Mouse (Mus musculus): ENCODE results near the gene Itga6. TPM values are rescaled to one million over a fixed set of nuclear protein-coding genes. Genes with fewer than 3 reads are reported as not detected.
A peak's percentile ranks its signal among the peaks of the same experiment; 100 is the strongest.

The Itga6 gene
- polyA plus RNA-seq, 1 experiment from 2014 or later: 31.1 TPM

DNA sequence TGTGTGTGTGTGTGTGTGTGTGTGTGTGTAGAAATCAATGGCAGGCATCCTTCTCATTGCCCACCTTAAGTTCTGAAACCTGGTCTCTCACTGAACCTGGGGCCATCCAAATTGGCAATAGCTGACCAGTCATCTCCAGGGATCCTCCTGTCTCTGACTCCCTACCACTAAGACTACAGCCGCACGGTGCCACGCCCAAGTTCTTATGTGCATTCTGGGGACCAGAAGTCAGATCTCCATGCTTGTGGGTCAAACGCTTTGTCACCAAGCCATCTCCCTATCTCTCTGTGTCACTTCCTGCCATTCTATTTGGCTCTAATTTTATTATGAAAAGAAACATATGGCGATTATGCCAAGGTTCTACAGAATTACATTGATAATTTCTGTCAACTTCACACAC lies 28.3 kb downstream of the Itga6 start:
- Histone ChIP-seq H3K36me3 (ENCODE audit: poor library complexity, severe bottlenecking) (no peaks in the 10 kb centered on the region), H3K9ac (no peak overlapping the region), H3K27ac (no peak overlapping the region), H3K4me1 (peaks cover 19% of the 10 kb centered on the region), H3K4me3 (no peak overlapping the region), H3K9me3 (replicated peaks) (no peaks in the 10 kb centered on the region), H3K4me2 (no peak overlapping the region), H3K27me3 (no peaks in the 10 kb centered on the region)
- WGBS: 93% methylated on average over 5 of the region's 5 CpGs
- ATAC-seq: no peak

DNA sequence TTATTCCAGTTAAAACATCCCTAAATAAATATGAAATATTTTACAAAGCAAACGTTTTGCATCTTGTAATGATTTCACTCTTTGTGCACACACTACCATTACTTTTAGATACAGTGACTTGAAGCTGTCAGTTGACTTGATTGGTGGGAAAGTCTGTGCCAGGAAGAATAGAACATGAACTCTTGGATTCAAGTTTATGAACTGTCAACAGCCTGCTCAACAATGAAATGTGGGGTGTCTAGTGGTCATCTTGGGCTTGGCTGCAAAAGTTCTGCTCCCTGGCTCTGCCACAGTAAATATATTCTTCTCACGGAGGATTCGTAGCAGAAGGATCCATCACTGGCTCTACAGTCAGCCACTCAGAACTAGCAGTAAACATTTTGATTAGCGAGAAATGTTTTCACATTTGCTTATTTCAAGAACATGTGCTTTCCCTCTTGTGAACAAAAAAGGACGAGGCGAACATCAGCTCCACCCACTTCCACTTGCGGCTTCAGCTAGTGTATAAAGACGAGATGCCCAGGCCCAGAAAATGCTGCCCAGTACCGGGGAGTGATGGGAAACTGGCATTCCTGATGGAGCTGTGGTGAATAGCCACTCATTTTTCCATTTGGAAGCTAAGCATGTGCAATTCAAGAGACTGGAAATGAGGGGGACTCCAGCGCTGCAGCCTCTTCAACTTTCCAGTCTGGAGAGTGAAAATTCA lies 29.0 kb downstream of the Itga6 start:
- WGBS: 54% methylated on average over 10 of the region's 10 CpGs
- H3K27me3 ChIP-seq: no peaks in the 10 kb centered on the region
- H3K27ac ChIP-seq: peak overlapping the region; percentile 35; the same call in 1 of the 2 replicates
- H3K4me3 ChIP-seq: no peak overlapping the region
- H3K36me3 ChIP-seq (ENCODE audit: poor library complexity, severe bottlenecking): no peaks in the 10 kb centered on the region
- no peaks in the 10 kb centered on the region for H3K9me3 ChIP-seq (replicated peaks)
- H3K4me2 ChIP-seq: peak overlapping the region; percentile 45; the same call in 1 of the 2 replicates
- H3K4me1 ChIP-seq: peaks cover 19% of the 10 kb centered on the region
- ATAC-seq: no peak
- H3K9ac ChIP-seq: no peak overlapping the region

DNA sequence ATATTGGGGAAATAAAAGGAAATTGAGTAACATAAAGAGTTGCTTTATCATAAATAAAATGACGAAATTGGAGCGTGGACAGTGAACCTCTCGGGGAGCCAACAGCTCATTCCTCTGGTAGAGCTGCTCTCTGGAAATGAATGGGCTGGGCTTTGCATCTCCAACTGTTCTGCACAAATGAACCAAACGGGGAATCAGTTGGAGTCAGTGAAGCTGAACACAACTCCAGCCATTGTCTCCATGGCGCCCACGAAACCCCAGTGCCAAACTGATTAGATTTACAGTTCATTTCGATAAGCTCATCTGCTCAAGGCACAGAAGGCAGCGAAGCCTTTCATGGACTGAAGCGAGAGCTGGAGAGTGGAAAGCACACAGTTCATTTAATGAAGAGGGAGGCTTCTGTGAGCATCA lies 29.8 kb downstream of the Itga6 start:
- peak overlapping the region; percentile 12; the same call in 1 of the 2 replicates for H3K4me3 ChIP-seq
- 12% methylated on average over 9 of the region's 9 CpGs for WGBS
- peaks cover 19% of the 10 kb centered on the region for H3K4me1 ChIP-seq
- H3K4me2 ChIP-seq: peak overlapping the region; percentile 45
- H3K9me3 ChIP-seq (replicated peaks): no peaks in the 10 kb centered on the region
- H3K9ac ChIP-seq: peak overlapping the region; percentile 12; the same call in 1 of the 2 replicates
- peak overlapping the region; percentile 25; the same call in 1 of the 2 replicates for H3K27ac ChIP-seq
- H3K36me3 ChIP-seq (ENCODE audit: poor library complexity, severe bottlenecking): no peaks in the 10 kb centered on the region
- ATAC-seq: no peak
- H3K27me3 ChIP-seq: no peaks in the 10 kb centered on the region

DNA sequence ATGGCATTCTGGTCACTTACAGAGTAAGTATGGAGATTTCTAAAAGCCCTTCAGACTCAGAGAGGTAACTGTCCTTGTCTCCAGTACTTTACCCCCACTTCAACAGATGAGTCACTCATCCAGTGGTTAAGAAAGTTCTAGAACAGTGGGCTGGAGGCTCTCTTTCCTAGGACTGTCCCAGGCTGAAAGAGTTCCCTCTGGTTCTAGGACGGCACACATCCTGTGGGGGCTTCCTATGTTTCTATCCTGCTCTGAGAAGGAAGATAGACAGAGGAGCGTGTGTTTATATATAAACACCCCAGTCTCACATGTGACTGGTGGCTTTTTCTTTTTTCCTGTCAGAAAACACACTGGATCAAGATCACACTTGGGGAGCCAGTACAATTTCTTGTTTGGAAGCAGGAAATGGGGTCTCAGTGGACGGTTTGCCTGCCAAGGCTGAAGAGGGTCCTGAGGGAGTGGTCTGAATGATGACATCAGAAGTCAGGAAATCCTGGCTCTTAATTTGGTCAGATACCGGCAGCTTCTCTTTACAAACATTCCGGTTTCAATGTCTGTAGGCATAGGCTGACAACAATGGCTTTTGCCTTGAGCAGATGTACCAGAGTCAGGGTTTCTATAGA lies 34.0 kb downstream of the Itga6 start:
- H3K4me1 ChIP-seq: peaks cover 17% of the 10 kb centered on the region
- H3K4me2 ChIP-seq: no peak overlapping the region
- no peaks in the 10 kb centered on the region for H3K36me3 ChIP-seq (ENCODE audit: poor library complexity, severe bottlenecking)
- H3K27ac ChIP-seq: no peak overlapping the region
- no peak for ATAC-seq
- H3K27me3 ChIP-seq: no peaks in the 10 kb centered on the region
- H3K9ac ChIP-seq: no peak overlapping the region
- no peak overlapping the region for H3K4me3 ChIP-seq
- no peaks in the 10 kb centered on the region for H3K9me3 ChIP-seq (replicated peaks)
- 72% methylated on average over 5 of the region's 5 CpGs for WGBS

DNA sequence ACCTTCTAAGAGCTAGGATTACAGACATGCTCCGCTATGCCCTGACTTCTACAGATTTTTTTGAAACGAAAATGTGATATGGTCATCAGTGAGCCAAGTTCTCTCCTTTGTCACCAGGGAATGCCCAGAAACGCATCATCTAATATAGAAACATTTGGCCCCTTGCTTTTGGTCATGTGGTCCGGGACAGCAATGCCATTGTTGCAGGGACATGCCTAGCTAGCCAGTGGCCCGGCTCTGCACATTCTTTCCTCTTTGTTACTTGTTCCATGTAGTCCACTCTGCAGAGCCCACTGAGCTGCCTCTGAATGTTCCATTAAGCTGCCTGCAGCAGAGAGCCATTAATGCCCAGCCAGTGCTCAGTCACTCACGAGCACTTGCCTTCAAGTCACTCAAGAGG lies 34.6 kb downstream of the Itga6 start:
- no peak overlapping the region for H3K4me2 ChIP-seq
- no peaks in the 10 kb centered on the region for H3K9me3 ChIP-seq (replicated peaks)
- no peak overlapping the region for H3K27ac ChIP-seq
- no peak overlapping the region for H3K4me3 ChIP-seq
- no peaks in the 10 kb centered on the region for H3K36me3 ChIP-seq (ENCODE audit: poor library complexity, severe bottlenecking)
- H3K9ac ChIP-seq: no peak overlapping the region
- no peak for ATAC-seq
- H3K4me1 ChIP-seq: peaks cover 10% of the 10 kb centered on the region
- WGBS: 54% methylated on average over 6 of the region's 6 CpGs
- no peaks in the 10 kb centered on the region for H3K27me3 ChIP-seq

DNA sequence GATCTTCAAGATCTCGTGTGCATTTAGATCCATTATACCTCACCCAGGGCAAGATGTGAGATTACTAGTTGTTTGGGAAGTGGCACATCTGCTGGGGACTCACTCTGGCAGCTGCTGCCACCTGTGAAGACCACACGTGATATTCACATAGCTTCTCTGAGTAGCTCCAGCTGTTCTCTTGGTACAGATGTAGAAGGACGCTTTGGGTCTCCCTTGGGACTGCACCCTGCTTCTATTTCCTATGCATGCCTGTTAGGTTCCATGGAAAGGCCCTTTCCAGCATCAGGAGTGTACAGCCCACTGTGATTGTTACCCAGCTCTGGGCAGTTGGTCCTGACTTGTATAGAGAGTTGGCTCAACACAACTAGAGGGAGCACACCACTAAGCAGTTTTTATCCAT lies 39.8 kb downstream of the Itga6 start:
- 77% methylated on average over 3 of the region's 3 CpGs for WGBS
- no peak overlapping the region for H3K4me2 ChIP-seq
- peaks cover 3% of the 10 kb centered on the region; the same call in 1 of the 2 replicates for H3K27me3 ChIP-seq
- H3K9ac ChIP-seq: no peak overlapping the region
- no peak overlapping the region for H3K4me3 ChIP-seq
- no peaks in the 10 kb centered on the region for H3K36me3 ChIP-seq (ENCODE audit: poor library complexity, severe bottlenecking)
- no peak overlapping the region for H3K27ac ChIP-seq
- H3K9me3 ChIP-seq (replicated peaks): no peaks in the 10 kb centered on the region
- H3K4me1 ChIP-seq: peaks cover 23% of the 10 kb centered on the region
- ATAC-seq: no peak

DNA sequence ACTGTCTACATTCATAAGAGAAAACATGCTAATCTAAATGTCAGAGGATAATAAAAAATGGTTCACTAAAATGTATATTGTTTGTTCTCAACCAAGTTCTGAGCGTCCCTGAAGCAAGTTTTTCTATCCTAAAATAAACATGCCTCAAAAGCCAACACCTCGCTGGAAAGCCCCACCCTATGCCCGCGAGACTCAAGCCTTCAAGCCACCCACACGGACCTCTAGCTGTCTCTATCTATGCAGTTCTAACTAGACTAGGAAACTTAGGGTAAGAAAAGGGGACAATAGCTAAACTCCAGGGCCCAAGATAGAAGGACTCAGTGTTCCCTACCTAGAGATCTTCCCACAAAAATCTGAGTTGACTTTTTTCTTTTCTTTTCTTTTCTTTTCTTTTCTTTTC lies 40.6 kb downstream of the Itga6 start:
- Histone ChIP-seq H3K27ac (no peak overlapping the region), H3K36me3 (ENCODE audit: poor library complexity, severe bottlenecking) (no peaks in the 10 kb centered on the region), H3K4me2 (no peak overlapping the region), H3K4me1 (peaks cover 23% of the 10 kb centered on the region), H3K4me3 (no peak overlapping the region), H3K27me3 (peaks cover 3% of the 10 kb centered on the region; the same call in 1 of the 2 replicates), H3K9ac (no peak overlapping the region), H3K9me3 (replicated peaks) (no peaks in the 10 kb centered on the region)
- no peak for ATAC-seq
- 47% methylated on average over 5 of the region's 5 CpGs for WGBS

DNA sequence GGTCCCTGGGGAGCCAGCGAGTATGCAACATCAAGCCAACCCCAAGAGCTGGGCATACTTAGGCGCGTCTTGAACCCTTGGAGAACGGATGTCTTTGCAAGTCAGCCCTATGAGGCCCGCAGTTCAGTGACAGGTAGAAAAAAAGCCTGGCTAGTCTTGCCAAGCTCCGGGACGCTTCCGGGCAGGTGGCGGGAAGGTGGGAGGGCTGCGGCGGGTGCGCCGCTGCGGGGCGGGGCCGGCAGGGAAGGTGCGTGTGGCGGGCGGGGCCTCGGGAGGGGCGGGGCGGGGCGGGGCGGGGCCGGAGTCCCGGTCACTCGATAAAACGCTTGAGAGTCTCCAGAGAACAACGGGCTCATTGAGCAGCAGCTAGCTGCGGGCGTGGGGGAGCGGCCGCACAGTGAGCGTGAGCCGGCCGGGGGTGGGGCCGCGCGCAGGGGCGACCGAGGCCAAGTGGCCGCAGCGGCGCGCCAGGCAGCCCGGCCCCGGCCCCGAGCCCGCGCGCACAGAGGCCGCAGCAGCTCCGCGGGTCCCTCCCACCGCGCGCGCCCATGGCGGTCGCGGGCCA lies 41.3 kb downstream of the Itga6 start:
- peak; percentile 92 for ATAC-seq
- Histone ChIP-seq H3K27ac (peak overlapping the region; percentile 74), H3K36me3 (ENCODE audit: poor library complexity, severe bottlenecking) (no peaks in the 10 kb centered on the region; the same call in 1 of the 2 replicates), H3K4me3 (peak overlapping the region; percentile 86), H3K4me1 (peaks cover 23% of the 10 kb centered on the region), H3K4me2 (peak overlapping the region; percentile 96), H3K9me3 (replicated peaks) (no peaks in the 10 kb centered on the region), H3K27me3 (peaks cover 3% of the 10 kb centered on the region; the same call in 1 of the 2 replicates), H3K9ac (peak overlapping the region; percentile 86)
- WGBS: under 1% methylated on average over 30 of the region's 61 CpGs

DNA sequence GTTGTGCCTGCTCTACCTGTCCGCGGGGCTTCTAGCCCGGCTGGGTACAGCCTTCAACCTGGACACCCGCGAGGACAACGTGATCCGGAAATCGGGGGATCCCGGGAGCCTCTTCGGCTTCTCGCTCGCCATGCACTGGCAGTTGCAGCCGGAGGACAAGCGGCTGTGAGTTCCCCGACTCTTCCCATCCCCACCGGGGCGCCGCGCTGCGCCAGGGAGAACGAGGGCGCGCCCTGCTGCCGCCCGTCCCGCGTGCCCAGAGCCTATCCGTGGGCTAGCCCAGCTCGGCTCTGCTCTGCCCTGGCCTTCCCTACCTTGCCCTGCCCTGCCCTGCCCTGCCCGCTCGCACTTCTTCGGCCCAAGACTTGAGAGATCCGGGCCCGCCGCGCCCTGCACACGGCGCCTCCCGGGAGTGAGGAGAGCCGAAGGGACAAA lies 41.8 kb downstream of the Itga6 start:
- H3K4me2 ChIP-seq: peak overlapping the region; percentile 96
- peak overlapping the region; percentile 74 for H3K27ac ChIP-seq
- H3K4me3 ChIP-seq: peak overlapping the region; percentile 86
- H3K4me1 ChIP-seq: peaks cover 23% of the 10 kb centered on the region
- peaks cover 4% of the 10 kb centered on the region for H3K36me3 ChIP-seq (ENCODE audit: poor library complexity, severe bottlenecking)
- peak overlapping the region; percentile 86 for H3K9ac ChIP-seq
- WGBS: under 1% methylated on average over 32 of the region's 40 CpGs
- peaks cover 3% of the 10 kb centered on the region; the same call in 1 of the 2 replicates for H3K27me3 ChIP-seq
- no peaks in the 10 kb centered on the region for H3K9me3 ChIP-seq (replicated peaks)
- ATAC-seq: peak; percentile 82

DNA sequence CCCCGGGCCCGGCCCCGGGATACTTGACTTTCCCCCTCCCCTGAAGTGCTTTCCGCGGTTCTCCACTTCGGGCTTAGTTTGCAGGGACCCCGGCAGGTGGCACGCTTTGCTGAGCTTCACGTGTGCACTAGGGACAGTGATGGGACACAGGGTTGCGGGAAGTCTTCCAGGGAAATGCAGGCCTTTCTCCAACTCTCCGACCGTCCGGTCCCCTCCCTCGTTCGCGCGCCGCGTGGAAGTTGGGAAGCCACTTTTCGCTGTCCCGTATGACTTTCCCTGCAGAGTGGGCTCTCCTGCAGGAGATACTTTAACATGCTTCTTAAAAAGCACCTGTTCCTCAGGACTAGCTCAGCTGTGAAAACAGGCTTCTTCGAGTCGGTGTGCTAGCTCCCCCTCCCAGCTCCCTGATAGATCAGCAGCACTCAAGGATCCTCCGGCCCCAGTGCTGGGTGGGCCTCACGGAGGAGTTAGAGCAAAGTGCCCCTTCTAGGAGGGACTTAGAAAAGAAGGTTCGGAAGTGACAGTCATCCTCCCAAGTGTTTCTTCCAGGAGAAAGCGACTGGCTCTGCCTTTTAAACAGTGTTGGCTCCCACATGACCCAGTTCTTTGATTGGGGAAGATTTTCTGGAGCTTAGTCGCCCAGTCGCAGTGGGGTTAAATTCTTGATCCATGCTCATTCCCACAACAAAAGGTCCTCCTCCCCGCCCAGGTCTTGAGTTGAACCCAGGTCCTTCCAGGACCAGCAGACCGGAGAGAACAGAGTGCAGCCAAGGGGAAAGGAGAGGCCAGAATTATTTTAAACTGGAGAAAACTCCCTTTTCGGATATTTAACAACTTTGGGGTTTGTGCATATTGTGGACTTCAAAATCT lies 42.4 kb downstream of the Itga6 start:
- WGBS: under 1% methylated on average over 32 of the region's 32 CpGs
- Histone ChIP-seq H3K27ac (peak overlapping the region; percentile 10; the same call in 1 of the 2 replicates), H3K9ac (peak overlapping the region; percentile 86), H3K4me1 (peaks cover 23% of the 10 kb centered on the region), H3K27me3 (peaks cover 3% of the 10 kb centered on the region; the same call in 1 of the 2 replicates), H3K9me3 (replicated peaks) (no peaks in the 10 kb centered on the region), H3K4me2 (peak overlapping the region; percentile 96), H3K36me3 (ENCODE audit: poor library complexity, severe bottlenecking) (peaks cover 7% of the 10 kb centered on the region), H3K4me3 (peak overlapping the region; percentile 86)
- peak; percentile 38; the same call in 1 of the 2 replicates for ATAC-seq

DNA sequence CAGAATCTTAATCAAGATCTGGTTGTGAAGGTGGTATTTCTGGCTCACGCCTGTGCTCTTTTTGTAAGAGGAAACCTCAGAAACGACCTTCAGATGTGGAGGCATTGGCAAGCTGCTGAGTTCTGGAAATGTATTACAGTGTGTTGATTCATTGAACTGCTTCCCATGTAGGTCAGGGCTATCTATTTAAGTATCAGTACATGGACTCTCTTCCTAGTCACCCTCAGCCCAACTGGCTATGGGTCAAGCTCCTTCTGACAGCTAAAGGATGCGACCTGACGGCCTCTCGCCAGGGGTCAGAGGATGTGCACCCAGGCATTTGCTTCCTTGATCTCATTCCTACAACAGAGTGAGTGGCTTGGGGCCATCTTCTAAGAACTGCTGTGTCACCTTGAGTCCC lies 45.3 kb downstream of the Itga6 start:
- Histone ChIP-seq H3K4me3 (no peak overlapping the region), H3K9me3 (replicated peaks) (no peaks in the 10 kb centered on the region), H3K4me2 (no peak overlapping the region), H3K9ac (no peak overlapping the region), H3K36me3 (ENCODE audit: poor library complexity, severe bottlenecking) (peaks cover 7% of the 10 kb centered on the region), H3K4me1 (peaks cover 33% of the 10 kb centered on the region), H3K27me3 (no peaks in the 10 kb centered on the region), H3K27ac (no peak overlapping the region)
- ATAC-seq: no peak
- 91% methylated on average over 5 of the region's 5 CpGs for WGBS
